Mouse (Mus musculus): ENCODE results near the gene Ptch1.

- TF ChIP-seq CTCF (IDR thresholded peaks at IDR 0.05; ENCODE audit: control insufficient read depth, insufficient read depth, insufficient replicate concordance, low read depth, low read length) = no peak
- TF ChIP-seq POLR2A (IDR thresholded peaks at IDR 0.05; ENCODE audit: control insufficient read depth, low read depth, low read length) = no peak
Observed at GRCm38 (mm10) chr13:63568741-63569395, 4.5 kb downstream of the Ptch1 start.
